Mouse (Mus musculus) kidney, embryonic 14.5 days (tissue): ENCODE measurements at regions not wholly inside any gene's neighbourhood (a gene's known extent, or its start where the extent isn't known, plus 50 kb on each side); places are given as distances from the start of the nearest gene placed in this dataset.

Experiments
- ATAC-seq: fragments of 200-750 bp; cut with Nextera tagmentation; 2 replicates; pipeline ENCODE4 v1.8.0; 2017; ENCODE audit warnings: moderate number of reproducible peaks, mild to moderate bottlenecking, moderate TSS enrichment, moderate library complexity; ENCODE audit not compliant: low FRiP score, low TSS enrichment
- H3K27ac ChIP-seq: fragments of 300-500 bp; sonication (generic); 2 replicates; pipeline ENCODE4 v1.5.1; 2014; ENCODE audit warnings: low read depth, mild to moderate bottlenecking, low read length, moderate library complexity, mixed read lengths
- H3K27me3 ChIP-seq: fragments of 300-500 bp; sonication (generic); 2 replicates; pipeline ENCODE4 v1.6.1; 2014; ENCODE audit warnings: mild to moderate bottlenecking, low read length; ENCODE audit not compliant: control insufficient read depth, insufficient read depth
- H3K36me3 ChIP-seq: fragments of 300-500 bp; sonication (generic); 2 replicates; pipeline ENCODE4 v1.6.1; 2014; ENCODE audit warnings: low read length, mixed read lengths; ENCODE audit not compliant: control insufficient read depth, insufficient read depth
- H3K4me1 ChIP-seq: fragments of 300-500 bp; sonication (generic); 2 replicates; pipeline ENCODE4 v1.6.1; 2014; ENCODE audit warnings: low read length, mixed read lengths; ENCODE audit not compliant: control insufficient read depth, insufficient read depth
- H3K4me2 ChIP-seq: fragments of 300-500 bp; sonication (generic); replicated peaks from 2 replicates; pipeline ENCODE4 v1.6.1; 2014; ENCODE audit warnings: low read depth, mild to moderate bottlenecking, low read length
- H3K4me3 ChIP-seq: fragments of 300-500 bp; sonication (generic); 2 replicates; pipeline ENCODE4 v1.5.1; 2014; ENCODE audit warnings: mild to moderate bottlenecking, low read length
- H3K9ac ChIP-seq: fragments of 300-500 bp; sonication (generic); 2 replicates; pipeline ENCODE4 v1.6.1; 2014; ENCODE audit warnings: low read depth, mild to moderate bottlenecking, low read length, moderate library complexity
- H3K9me3 ChIP-seq: fragments of 300-500 bp; sonication (generic); 2 replicates; pipeline ENCODE4 v1.6.1; 2016; ENCODE audit warnings: low read length; ENCODE audit not compliant: control insufficient read depth
- WGBS: fragments of 180-500 bp; shearing (Covaris S2); extraction: QIAGEN DNeasy Blood & Tissue Kit; methylation state at CpG from one replicate; pipeline ENCODE4 v1.1.7; 2014; 5-methylcytosine and 5-hydroxymethylcytosine counted together

DNA sequence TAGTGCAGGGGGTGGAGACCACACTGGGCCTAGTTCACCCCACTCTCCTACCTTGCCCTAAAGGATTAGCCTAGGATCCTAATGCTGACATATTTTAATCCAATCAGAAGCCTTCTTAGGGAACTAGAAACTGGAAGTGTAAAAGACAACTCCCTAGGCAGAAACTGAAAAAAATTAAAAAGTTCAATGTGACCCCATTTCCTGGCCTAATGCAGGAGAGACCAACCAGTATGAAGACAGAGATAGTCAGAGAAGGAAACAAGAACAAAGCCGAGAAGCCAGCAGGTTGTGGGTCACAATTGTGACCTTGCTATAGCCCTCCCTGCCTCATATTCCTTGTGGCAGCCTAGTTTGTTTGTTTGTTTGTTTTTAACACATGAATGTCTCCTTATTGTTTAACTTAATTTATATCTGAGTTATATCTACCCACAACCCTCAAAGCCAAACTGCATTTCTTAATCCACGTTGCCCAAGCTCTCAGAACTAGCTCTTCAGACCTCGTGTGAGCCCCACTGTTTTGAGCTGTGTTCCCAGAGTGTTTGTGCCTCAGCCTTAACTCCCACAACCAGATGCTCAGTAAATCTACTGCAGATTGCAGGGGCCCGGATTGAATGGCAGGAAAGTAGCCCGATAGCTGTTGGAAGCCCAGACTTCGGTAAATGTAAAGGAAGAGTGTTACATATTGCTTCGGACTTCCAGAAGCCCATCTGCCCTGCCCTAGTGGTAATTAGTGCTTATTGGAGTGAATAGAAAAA is 139.0 kb upstream of the Tbl1xr1 start:
- 15% methylated on average over 7 of the region's 7 CpGs for WGBS
- Histone ChIP-seq H3K4me1 (peaks cover 31% of the 10 kb centered on the region), H3K4me2 (no peak overlapping the region), H3K27me3 (no peaks in the 10 kb centered on the region), H3K36me3 (no peaks in the 10 kb centered on the region), H3K27ac (peak overlapping the region; percentile 43; the same call in 1 of the 2 replicates), H3K9me3 (no peaks in the 10 kb centered on the region), H3K4me3 (no peak overlapping the region), H3K9ac (no peak overlapping the region)
- ATAC-seq: peak; percentile 5

- H3K4me3 ChIP-seq: no peak overlapping the region
- peak; percentile 60 for ATAC-seq
- WGBS: 18% methylated on average over 11 of the region's 11 CpGs
- no peaks in the 10 kb centered on the region for H3K9me3 ChIP-seq
- peak overlapping the region; percentile 37; the same call in 1 of the 2 replicates for H3K27ac ChIP-seq
- peaks cover 31% of the 10 kb centered on the region for H3K4me1 ChIP-seq
- no peaks in the 10 kb centered on the region for H3K27me3 ChIP-seq
- H3K4me2 ChIP-seq: no peak overlapping the region
- no peak overlapping the region for H3K9ac ChIP-seq
- H3K36me3 ChIP-seq: no peaks in the 10 kb centered on the region
These were observed 138.2 kb upstream of the Tbl1xr1 start for GRCm38 (mm10) chr3:21938071-21938848.

DNA sequence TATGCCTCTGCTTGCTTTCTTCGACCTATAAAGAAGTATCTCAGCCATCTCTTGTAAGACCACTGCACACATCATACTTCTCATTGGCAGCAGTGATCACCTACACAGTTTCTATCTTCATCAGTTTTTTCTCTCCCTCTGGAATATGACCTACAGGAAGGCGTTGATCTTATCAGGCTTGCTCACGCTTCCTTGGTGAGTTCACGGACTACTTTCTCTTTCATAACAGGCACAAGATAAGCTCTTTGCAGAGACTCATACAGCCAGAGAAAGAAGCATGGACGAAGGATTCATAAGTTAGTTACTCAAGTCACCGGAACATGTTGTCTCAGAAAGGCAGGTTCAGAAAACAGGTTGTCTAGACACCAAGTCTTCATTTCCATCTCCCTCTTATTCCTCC is 136.7 kb upstream of the Tbl1xr1 start:
- WGBS: 88% methylated on average over 6 of the region's 6 CpGs
- no peak overlapping the region for H3K27ac ChIP-seq

DNA sequence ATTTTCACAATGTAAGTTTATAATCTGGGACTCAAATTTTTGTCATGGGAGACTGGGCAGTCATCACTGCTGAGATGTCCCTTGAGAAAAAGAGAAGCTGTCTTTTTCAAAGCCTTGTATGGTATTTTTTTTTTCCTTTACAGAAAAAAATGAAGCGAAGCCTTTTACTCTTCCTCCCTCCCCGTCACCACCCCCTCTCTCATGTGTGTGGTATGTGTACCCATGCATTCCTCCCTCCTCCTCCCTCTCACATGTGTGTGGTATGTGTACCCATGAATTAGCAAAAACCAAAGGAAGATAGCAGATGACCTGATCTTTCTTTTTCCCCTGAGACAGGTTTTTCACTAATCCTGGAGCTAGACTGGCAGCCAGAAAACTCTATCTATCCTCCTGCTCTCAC is 134.9 kb upstream of the Tbl1xr1 start:
- no peaks in the 10 kb centered on the region for H3K36me3 ChIP-seq
- no peak overlapping the region for H3K27ac ChIP-seq
- no peak overlapping the region for H3K9ac ChIP-seq
- H3K27me3 ChIP-seq: no peaks in the 10 kb centered on the region
- no peak overlapping the region for H3K4me3 ChIP-seq
- peaks cover 14% of the 10 kb centered on the region for H3K4me1 ChIP-seq
- H3K4me2 ChIP-seq: no peak overlapping the region
- WGBS: 91% methylated on average over 2 of the region's 2 CpGs
- ATAC-seq: no peak
- H3K9me3 ChIP-seq: no peaks in the 10 kb centered on the region

More for the DNA sequence above, 136.7 kb upstream of the Tbl1xr1 start:
- H3K27me3 ChIP-seq: no peaks in the 10 kb centered on the region
- H3K4me3 ChIP-seq: no peak overlapping the region
- no peaks in the 10 kb centered on the region for H3K9me3 ChIP-seq
- H3K4me1 ChIP-seq: peaks cover 22% of the 10 kb centered on the region
- H3K36me3 ChIP-seq: no peaks in the 10 kb centered on the region
- no peak overlapping the region for H3K9ac ChIP-seq
- no peak overlapping the region for H3K4me2 ChIP-seq
- no peak for ATAC-seq

DNA sequence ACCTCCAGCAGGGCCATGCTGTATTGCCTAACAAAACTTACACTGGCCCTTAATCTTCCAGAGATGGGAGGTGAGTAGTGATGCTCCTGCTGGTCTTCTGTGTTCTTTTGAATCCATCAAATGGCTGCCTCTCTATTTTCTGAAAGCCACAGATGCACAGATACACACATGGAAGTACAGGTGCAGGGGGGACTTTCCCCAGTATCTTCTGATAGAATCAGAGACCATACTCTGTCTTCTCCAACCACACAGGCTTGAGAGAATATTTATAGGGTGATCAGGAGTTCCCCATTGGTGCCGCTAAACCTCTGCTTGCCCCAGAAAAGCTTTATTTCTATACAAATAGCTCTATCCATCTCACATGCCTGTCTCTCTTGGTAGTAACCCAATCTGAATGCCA is 133.5 kb upstream of the Tbl1xr1 start:
- H3K36me3 ChIP-seq: no peaks in the 10 kb centered on the region
- H3K9me3 ChIP-seq: no peaks in the 10 kb centered on the region
- H3K4me2 ChIP-seq: no peak overlapping the region
- no peak overlapping the region for H3K27ac ChIP-seq
- no peak overlapping the region for H3K4me3 ChIP-seq
- peaks cover 7% of the 10 kb centered on the region; the same call in 1 of the 2 replicates for H3K4me1 ChIP-seq
- no peaks in the 10 kb centered on the region for H3K27me3 ChIP-seq
- no peak for ATAC-seq
- no peak overlapping the region for H3K9ac ChIP-seq
- WGBS: 79% methylated on average over 1 of the region's 1 CpGs

GRCm38 (mm10) chr3:21945775-21946174 is 130.7 kb upstream of the Tbl1xr1 start:
- ATAC-seq: no peak

GRCm38 (mm10) chr3:21947320-21948073 is 129.0 kb upstream of the Tbl1xr1 start:
- no peaks in the 10 kb centered on the region for H3K9me3 ChIP-seq
- H3K27ac ChIP-seq: no peak overlapping the region
- H3K4me1 ChIP-seq: peaks cover 9% of the 10 kb centered on the region; the same call in 1 of the 2 replicates
- no peak overlapping the region for H3K9ac ChIP-seq
- ATAC-seq: peak; percentile 69
- H3K27me3 ChIP-seq: no peaks in the 10 kb centered on the region
- WGBS: 13% methylated on average over 3 of the region's 3 CpGs
- H3K4me3 ChIP-seq: no peak overlapping the region
- H3K36me3 ChIP-seq: no peaks in the 10 kb centered on the region
- H3K4me2 ChIP-seq: no peak overlapping the region

More at GRCm38 (mm10) chr3:21945775-21946174, 130.7 kb upstream of the Tbl1xr1 start:
- H3K4me2 ChIP-seq: no peak overlapping the region
- H3K9ac ChIP-seq: no peak overlapping the region
- no peak overlapping the region for H3K4me3 ChIP-seq
- H3K36me3 ChIP-seq: no peaks in the 10 kb centered on the region
- H3K27me3 ChIP-seq: no peaks in the 10 kb centered on the region
- no peaks in the 10 kb centered on the region for H3K9me3 ChIP-seq
- H3K4me1 ChIP-seq: peaks cover 9% of the 10 kb centered on the region; the same call in 1 of the 2 replicates
- H3K27ac ChIP-seq: no peak overlapping the region
- 53% methylated on average over 4 of the region's 4 CpGs for WGBS

GRCm38 (mm10) chr3:21948074-21948659 is 128.3 kb upstream of the Tbl1xr1 start:
- ATAC-seq: no peak; the same call in none of the 2 replicates
- peaks cover 13% of the 10 kb centered on the region; the same call in 1 of the 2 replicates for H3K4me1 ChIP-seq
- no peak overlapping the region for H3K4me3 ChIP-seq
- H3K4me2 ChIP-seq: no peak overlapping the region
- no peaks in the 10 kb centered on the region for H3K36me3 ChIP-seq
- H3K27me3 ChIP-seq: no peaks in the 10 kb centered on the region
- H3K27ac ChIP-seq: no peak overlapping the region
- WGBS: 63% methylated on average over 4 of the region's 4 CpGs
- H3K9me3 ChIP-seq: no peaks in the 10 kb centered on the region
- H3K9ac ChIP-seq: no peak overlapping the region
